Mouse (Mus musculus) lung, postnatal 36 days (tissue): Measurements from ENCODE around the gene Rasal2.

Experiments
- DNase-seq: peaks from one replicate; pipeline ENCODE4 v3.0.0; 2022; ENCODE audit warnings: mixed read lengths

Rasal2 gene

GRCm38 (mm10) chr1:157128219-157128618 is 284.2 kb downstream of the Rasal2 start:
- peak; percentile 47 for DNase-seq

GRCm38 (mm10) chr1:157123836-157124235 is 288.6 kb downstream of the Rasal2 start:
- no peak for DNase-seq

- no peak for DNase-seq
Measured at GRCm38 (mm10) chr1:157119168-157119567, 293.2 kb downstream of the Rasal2 start.

DNA sequence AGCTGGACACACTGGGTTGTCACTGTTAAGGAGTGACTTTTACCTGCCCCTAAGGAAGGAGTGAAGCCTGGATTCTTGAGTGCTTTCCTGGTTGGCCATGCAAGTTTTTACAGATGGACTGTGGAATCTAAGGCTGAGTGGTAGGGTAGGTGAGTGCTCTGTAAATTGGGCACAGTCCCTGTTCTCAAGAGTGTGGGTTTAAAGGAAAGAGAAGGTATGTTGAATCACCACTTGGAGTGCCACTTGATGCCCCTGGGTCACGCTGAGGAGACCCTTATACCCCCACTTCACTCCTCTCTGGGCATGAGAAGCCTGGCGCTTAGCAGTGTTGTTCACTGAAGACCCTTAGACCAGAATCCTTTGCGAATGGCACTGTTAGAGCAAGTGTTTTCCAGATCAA is 295.0 kb downstream of the Rasal2 start:
- DNase-seq, result peak; percentile 26

- no peak for DNase-seq
Measured at GRCm38 (mm10) chr1:157114492-157114891, 297.9 kb downstream of the Rasal2 start.

DNA sequence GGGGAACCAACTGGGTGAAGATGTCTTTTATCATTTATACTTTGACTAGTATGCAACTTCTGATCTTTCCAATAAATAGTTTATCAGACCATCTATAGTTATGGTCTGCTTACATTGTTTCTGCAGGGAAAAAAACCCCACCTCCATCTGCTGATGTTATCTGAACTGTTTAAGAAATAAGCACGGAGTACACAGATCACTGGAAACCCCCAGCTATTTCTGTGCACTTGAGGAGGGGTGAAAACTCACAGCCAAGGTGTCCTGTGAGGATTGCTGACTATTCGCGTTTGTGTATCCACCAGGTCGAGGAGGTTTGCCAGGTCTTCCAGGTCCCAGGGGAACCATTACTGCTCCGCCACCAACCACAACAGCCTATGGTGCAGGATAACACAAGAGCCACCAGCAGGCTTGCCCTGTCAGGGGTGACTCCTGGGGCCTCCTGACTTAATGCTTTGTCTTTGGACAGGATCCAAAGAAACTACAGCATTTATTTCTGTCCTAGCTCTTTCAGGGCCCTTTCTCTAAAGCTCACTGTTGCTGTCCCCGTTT is 302.0 kb downstream of the Rasal2 start:
- no peak for DNase-seq

DNA sequence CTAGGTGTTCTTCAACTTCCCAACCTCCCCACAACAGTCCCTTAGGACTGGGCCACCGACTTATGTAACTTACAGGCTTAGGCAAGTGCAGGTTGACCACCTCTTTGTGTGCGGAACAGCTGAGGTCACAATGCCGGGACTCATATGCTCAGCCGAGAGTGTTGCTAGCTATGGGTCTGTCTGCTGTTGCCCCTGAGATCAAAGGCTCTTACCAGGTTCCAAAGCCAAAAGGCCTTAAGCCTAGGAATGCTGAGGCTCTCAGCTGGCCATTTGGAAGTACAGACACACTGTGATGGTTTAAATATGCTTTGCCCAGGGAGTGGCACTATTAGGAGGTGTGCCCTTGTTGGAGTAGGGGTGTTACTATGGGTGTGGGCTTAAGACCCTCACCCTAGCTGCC is 303.8 kb downstream of the Rasal2 start, which contains the start of gene Tex35:
Gene Tex35, minus strand, starts transcription at position 101 of the 400 bp plus-strand sequence.
- no peak for DNase-seq

DNA sequence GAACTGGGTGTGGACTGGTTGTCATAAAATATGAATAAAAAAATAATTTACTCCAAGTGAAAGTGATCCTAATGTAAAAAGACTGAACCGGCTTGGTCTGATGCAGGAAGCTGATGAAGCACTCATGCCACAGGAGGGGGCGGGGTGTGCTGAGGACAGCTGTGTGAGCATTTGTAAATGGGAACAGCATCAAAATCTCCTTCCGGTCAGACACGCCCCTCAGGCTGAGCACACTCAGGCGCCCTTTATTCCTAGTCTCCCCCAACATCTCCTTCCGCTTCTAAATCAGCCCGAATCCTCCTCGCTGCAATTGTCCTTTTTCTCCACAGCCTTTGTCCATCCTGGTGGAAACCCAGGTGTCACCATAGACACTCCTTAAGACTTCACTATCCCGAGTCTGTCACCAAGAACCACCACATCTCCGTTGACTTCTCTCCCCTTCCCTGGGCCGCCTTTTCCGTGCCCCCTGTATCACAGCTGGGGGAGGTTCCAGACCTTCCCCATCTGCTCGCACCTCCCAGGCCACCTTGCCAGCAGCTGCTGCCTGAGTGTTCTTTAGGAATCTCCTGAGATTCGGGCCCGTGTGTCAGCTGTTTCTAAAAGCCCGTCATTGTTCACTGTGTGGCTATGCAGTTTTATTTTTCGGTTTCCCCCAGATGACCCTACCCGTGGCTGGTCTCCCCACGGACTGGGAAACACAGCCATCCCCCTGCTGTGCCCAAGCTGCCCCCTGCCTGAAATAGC is 311.1 kb downstream of the Rasal2 start:
- peak; percentile 68 for DNase-seq

DNA sequence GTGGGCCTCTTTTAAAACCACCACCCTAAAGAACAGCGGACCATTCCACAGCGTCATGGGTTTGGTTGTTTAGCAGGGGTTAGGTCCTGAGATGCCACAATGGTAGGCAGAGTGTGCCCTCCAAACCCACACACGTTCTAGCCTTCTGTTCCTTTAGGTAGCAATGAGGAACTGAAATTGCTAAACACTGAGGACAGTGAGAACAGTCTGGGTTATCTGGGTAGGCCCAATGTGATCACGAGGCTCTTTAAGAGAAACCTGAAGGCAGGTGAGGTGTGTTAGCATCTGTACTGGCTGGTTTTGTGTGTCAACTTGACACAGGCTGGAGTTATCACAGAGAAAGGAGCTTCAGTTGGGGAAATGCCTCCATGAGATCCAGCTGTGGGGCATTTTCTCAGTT is 316.9 kb downstream of the Rasal2 start:
- no peak for DNase-seq

DNA sequence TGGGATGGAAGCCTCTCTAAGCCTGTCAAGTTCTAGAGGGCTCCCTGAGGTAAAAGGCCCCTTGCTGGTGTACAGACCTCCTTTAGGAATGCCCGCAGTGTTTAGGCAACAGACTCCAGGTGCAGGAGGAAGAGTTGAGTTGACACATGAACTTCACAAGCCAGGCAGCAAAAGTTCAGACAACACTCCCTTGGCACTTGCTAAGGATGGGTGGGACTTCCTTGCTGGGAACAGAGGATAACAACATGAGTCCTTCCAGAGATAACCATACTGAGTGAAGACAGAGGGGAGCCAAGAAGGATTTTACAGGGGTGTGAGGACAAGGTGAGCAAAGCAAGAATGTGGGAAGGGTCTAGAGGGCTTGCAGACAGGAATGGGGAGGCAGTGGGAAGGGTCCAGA is 319.8 kb downstream of the Rasal2 start:
- DNase-seq, result peak; percentile 70

- no peak for DNase-seq
Measured at GRCm38 (mm10) chr1:157092140-157092539, 320.3 kb downstream of the Rasal2 start.

DNA sequence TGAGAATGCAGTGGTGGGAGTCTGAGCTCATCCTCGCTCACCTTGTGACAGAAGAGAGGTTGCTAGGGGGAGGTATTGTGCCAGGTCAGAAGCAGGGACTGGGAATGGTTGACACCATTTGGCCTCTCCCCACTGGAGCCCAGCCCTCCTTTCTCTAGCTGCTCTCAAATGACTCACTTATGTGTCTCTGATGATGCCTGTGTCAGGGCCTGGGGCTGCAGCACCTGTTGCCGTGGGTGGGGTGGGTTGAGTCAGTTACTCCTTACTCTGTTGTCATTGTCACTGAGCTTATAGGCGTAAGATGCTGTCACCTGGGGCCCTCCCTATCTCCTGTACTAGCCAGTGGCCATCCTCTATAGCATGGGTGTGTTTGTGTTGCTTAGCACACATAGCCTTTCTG is 321.6 kb downstream of the Rasal2 start:
- DNase-seq, result no peak

- DNase-seq, result peak; percentile 74
Measured at GRCm38 (mm10) chr1:157086097-157086994, 326.0 kb downstream of the Rasal2 start.
